In the genomic region with DNA sequence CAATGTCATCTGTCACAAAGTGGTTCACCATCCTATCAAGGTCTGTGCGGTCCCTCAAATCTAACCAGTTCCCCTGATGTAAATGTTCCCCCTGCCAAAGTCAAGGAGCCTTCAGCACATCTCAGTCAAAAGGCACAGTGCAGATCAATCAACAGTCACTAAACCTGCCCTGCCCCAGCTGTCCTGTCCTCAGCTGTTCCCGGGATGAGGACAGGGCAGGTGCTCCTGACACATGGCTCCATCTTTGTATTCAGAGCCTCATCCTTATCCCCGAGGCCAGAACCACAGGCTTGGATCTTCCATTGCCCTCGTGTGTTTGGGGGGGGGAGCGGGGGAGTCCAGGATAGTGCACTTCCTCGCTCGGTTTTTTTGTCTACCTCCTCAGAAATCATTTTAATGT, we compare ENCODE assay signal across 36 mouse cellular contexts. TPM values are rescaled to one million over a fixed set of nuclear protein-coding genes. Genes with fewer than 3 reads are reported as not detected.
"Had no signal": no experiment of that assay in that cellular context is flagged by ENCODE, and none has a peak within 500 bp of the region (broad histone marks: within the 10 kb centered on the region; RNA-seq: fewer than 3 reads in every experiment).

No protein-coding gene starts in this region.

- H3K27ac ChIP-seq: left cerebral cortex, adult 2 months; limb, embryonic 10.5 days; limb, embryonic 12.5 days; limb, embryonic 13.5 days; limb, embryonic 15.5 days; liver, embryonic 12.5 days; liver, embryonic 13.5 days; liver, embryonic 14.5 days; liver, embryonic 15.5 days; lung, embryonic 15.5 days; macrophage; midbrain, embryonic 12.5 days; midbrain, embryonic 13.5 days; midbrain, embryonic 15.5 days; neural tube, embryonic 12.5 days; neural tube, embryonic 13.5 days had no signal

- H3K9ac ChIP-seq: limb, embryonic 12.5 days; limb, embryonic 13.5 days; limb, embryonic 15.5 days; liver, embryonic 12.5 days; liver, embryonic 13.5 days; liver, embryonic 14.5 days; liver, embryonic 15.5 days; liver, postnatal 0 days; lung, embryonic 14.5 days; lung, embryonic 15.5 days; midbrain, embryonic 12.5 days; midbrain, embryonic 13.5 days; midbrain, embryonic 15.5 days; neural tube, embryonic 12.5 days; neural tube, embryonic 13.5 days had no signal

- H3K36me3 ChIP-seq: limb, embryonic 10.5 days; limb, embryonic 12.5 days; limb, embryonic 13.5 days; limb, embryonic 15.5 days; liver, embryonic 12.5 days; liver, embryonic 13.5 days; liver, embryonic 15.5 days; lung, embryonic 15.5 days; midbrain, embryonic 12.5 days; midbrain, embryonic 13.5 days; midbrain, embryonic 15.5 days; neural tube, embryonic 12.5 days; neural tube, embryonic 13.5 days had no signal

- H3K4me3 ChIP-seq: left cerebral cortex, adult 2 months; limb, embryonic 10.5 days; limb, embryonic 12.5 days; limb, embryonic 13.5 days; limb, embryonic 15.5 days; liver, embryonic 12.5 days; liver, embryonic 13.5 days; liver, embryonic 15.5 days; lung, embryonic 15.5 days; megakaryocyte, embryonic 14.5 days; midbrain, embryonic 12.5 days; midbrain, embryonic 13.5 days; midbrain, embryonic 15.5 days; neural tube, embryonic 12.5 days; neural tube, embryonic 13.5 days had no signal

- H3K27me3 ChIP-seq: limb, embryonic 13.5 days; limb, embryonic 15.5 days; midbrain, embryonic 15.5 days; neural tube, embryonic 12.5 days had no signal

- H3K4me2 ChIP-seq: limb, embryonic 12.5 days; limb, embryonic 13.5 days; limb, embryonic 15.5 days; liver, embryonic 11.5 days; liver, embryonic 12.5 days; liver, embryonic 13.5 days; liver, embryonic 15.5 days; lung, embryonic 14.5 days; lung, embryonic 15.5 days; midbrain, embryonic 12.5 days; midbrain, embryonic 13.5 days; midbrain, embryonic 15.5 days; neural tube, embryonic 12.5 days; neural tube, embryonic 13.5 days had no signal

- DNase-seq: left cerebral cortex, postnatal 4 days; liver; liver, embryonic 13.5 days; liver, postnatal 0 days; lung, adult 18-20 months; lung, adult 2 months; lung, postnatal 10 days; lung, postnatal 14 days; lung, postnatal 36 days; lung, postnatal 4 days; midbrain, embryonic 14.5 days had no signal

- H3K4me1 ChIP-seq: liver, embryonic 12.5 days; liver, embryonic 13.5 days; liver, embryonic 15.5 days had no signal

- H3K9me3 ChIP-seq: limb, embryonic 10.5 days; limb, embryonic 12.5 days; limb, embryonic 13.5 days; limb, embryonic 15.5 days; liver, embryonic 12.5 days; liver, embryonic 13.5 days; liver, embryonic 15.5 days; lung, embryonic 15.5 days; megakaryocyte, embryonic 14.5 days; midbrain, embryonic 12.5 days; midbrain, embryonic 13.5 days; midbrain, embryonic 15.5 days; neural tube, embryonic 12.5 days; neural tube, embryonic 13.5 days had no signal

- ATAC-seq: liver, embryonic 12.5 days; liver, postnatal 0 days; lung, postnatal 0 days; midbrain, embryonic 13.5 days; midbrain, embryonic 15.5 days; midbrain, embryonic 16.5 days had no signal

RNA-seq across cellular contexts. Expression of a gene that starts 3.4 kb away (rescaled TPM):
- total RNA-seq: liver, adult 2 months; megakaryocyte progenitor cell, adult 5-6 weeks; megakaryocyte, adult 5-6 weeks; megakaryocyte-erythroid progenitor cell, adult 5-6 weeks; monocyte, adult 5-6 weeks had no signal
- polyA plus RNA-seq: limb, embryonic 10.5 days; limb, embryonic 12.5 days; liver, adult 2 months; liver, embryonic 11.5 days; liver, embryonic 13.5 days; macrophage; midbrain, embryonic 12.5 days; neural tube, embryonic 13.5 days had no signal

RNA-seq across cellular contexts. Expression of a gene that starts 47.2 kb away (rescaled TPM):
- total RNA-seq: megakaryocyte progenitor cell, adult 5-6 weeks; megakaryocyte, adult 5-6 weeks; megakaryocyte-erythroid progenitor cell, adult 5-6 weeks; monocyte, adult 5-6 weeks had no signal
- polyA plus RNA-seq: macrophage had no signal
